Mouse (Mus musculus) forebrain, embryonic 14.5 days (tissue): Measurements from ENCODE around the gene Xkrx. TPM values are rescaled to one million over a fixed set of nuclear protein-coding genes. Genes with fewer than 3 reads are reported as not detected.

Source experiments
- polyA plus RNA-seq: library from polyadenylated mRNA; unstranded; fragments of >200 nt; fragmentation: Nextera tagmentation; extraction: Ambion mirVana; gene quantifications from 2 replicates; pipeline ENCODE4 v1.2.1, GENCODE M21; 2014

Xkrx gene
- polyA plus RNA-seq, 1 experiment from 2014 or later: 0.28 TPM

Other genes with a start within 250 kb of the Xkrx start
- 0.53 and 0.58 TPM in 2 replicates for gene Sytl4, start 180.3 kb downstream of the Xkrx start, polyA plus RNA-seq
- 62.5 and 74.9 TPM in 2 replicates for gene Cstf2, start 102.9 kb downstream of the Xkrx start, polyA plus RNA-seq
- not detected in 2 replicates for gene Arl13a, start 25.4 kb upstream of the Xkrx start, polyA plus RNA-seq
- gene Nox1, start 59.9 kb upstream of the Xkrx start, polyA plus RNA-seq: not detected in 2 replicates
- 8.7 and 9.3 TPM in 2 replicates for gene Trmt2b, start 114.9 kb upstream of the Xkrx start, polyA plus RNA-seq
- gene Tmem35a, start 133.1 kb upstream of the Xkrx start, polyA plus RNA-seq: 78.0 and 95.9 TPM in 2 replicates
- 17.4 and 18.9 TPM in 2 replicates for gene Cenpi, start 146.0 kb upstream of the Xkrx start, polyA plus RNA-seq
- 12.8 and 16.6 TPM in 2 replicates for gene Drp2, start 242.5 kb upstream of the Xkrx start, polyA plus RNA-seq